Mouse (Mus musculus) kidney, adult 2 months (tissue): ENCODE results near the gene Hist3h2a.

Experiments used
- CTCF ChIP-seq: fragments of 200-500 bp; conservative IDR thresholded peaks from 2 replicates; pipeline ENCODE4 v1.5.1; 2011; ENCODE audit warnings: low read depth, mild to moderate bottlenecking, control low read depth, low read length, moderate library complexity, mixed read lengths; ENCODE audit not compliant: insufficient read depth, insufficient read length
- POLR2A ChIP-seq: fragments of 200-500 bp; IDR thresholded peaks from one replicate; pipeline ENCODE4 v1.6.1; 2011; ENCODE audit warnings: low read depth, low read length, control low read depth

GRCm38 (mm10) chr11:58974414-58974813 lies 19.9 kb downstream of the Hist3h2a start:
- TF ChIP-seq CTCF (no peak), POLR2A (no peak)
